Mouse (Mus musculus): ENCODE data around the gene Dpm1. TPM values are rescaled to one million over a fixed set of nuclear protein-coding genes. Genes with fewer than 3 reads are reported as not detected.
A peak's percentile ranks its signal among the peaks of the same experiment; 100 is the strongest.

Gene Dpm1
- polyA plus RNA-seq, 1 experiment, result 155 TPM

- H3K4me1 ChIP-seq, result peaks cover 86% of the 10 kb centered on the region
- no peaks in the 10 kb centered on the region for H3K9me3 ChIP-seq
- H3K4me3 ChIP-seq (replicated peaks), result no peak overlapping the region
- H3K36me3 ChIP-seq (replicated peaks; ENCODE audit: low read length), result no peaks in the 10 kb centered on the region
- peaks cover 37% of the 10 kb centered on the region for H3K27me3 ChIP-seq (replicated peaks)
- TF ChIP-seq GATA1 (IDR thresholded peaks at IDR 0.05; ENCODE audit: borderline replicate concordance, low read length), result no peak
- no peak for TF ChIP-seq FLI1 (IDR thresholded peaks at IDR 0.05; ENCODE audit: low read length)
Observed at GRCm38 (mm10) chr2:168252639-168253292, 22.4 kb upstream of the Dpm1 start.

GRCm38 (mm10) chr2:168250270-168250669 is 19.9 kb upstream of the Dpm1 start:
- Histone ChIP-seq H3K9me3 (no peaks in the 10 kb centered on the region), H3K4me1 (peaks cover 62% of the 10 kb centered on the region), H3K4me3 (replicated peaks) (no peak overlapping the region), H3K36me3 (replicated peaks; ENCODE audit: low read length) (no peaks in the 10 kb centered on the region), H3K27me3 (replicated peaks) (peaks cover 54% of the 10 kb centered on the region)
- no peak for TF ChIP-seq GATA1 (IDR thresholded peaks at IDR 0.05; ENCODE audit: borderline replicate concordance, low read length)
- TF ChIP-seq FLI1 (IDR thresholded peaks at IDR 0.05; ENCODE audit: low read length), result no peak

- no peaks in the 10 kb centered on the region for H3K9me3 ChIP-seq
- no peaks in the 10 kb centered on the region for H3K36me3 ChIP-seq (replicated peaks; ENCODE audit: low read length)
- no peak overlapping the region for H3K4me3 ChIP-seq (replicated peaks)
- TF ChIP-seq FLI1 (IDR thresholded peaks at IDR 0.05; ENCODE audit: low read length) (no peak), GATA1 (IDR thresholded peaks at IDR 0.05; ENCODE audit: borderline replicate concordance, low read length) (no peak)
- H3K27me3 ChIP-seq (replicated peaks), result peaks cover 61% of the 10 kb centered on the region
- H3K4me1 ChIP-seq, result peaks cover 48% of the 10 kb centered on the region
Observed at GRCm38 (mm10) chr2:168248856-168249245, 18.5 kb upstream of the Dpm1 start.

GRCm38 (mm10) chr2:168248167-168248855 is 17.9 kb upstream of the Dpm1 start:
- Histone ChIP-seq H3K27me3 (replicated peaks) (peaks cover 61% of the 10 kb centered on the region), H3K36me3 (replicated peaks; ENCODE audit: low read length) (no peaks in the 10 kb centered on the region), H3K4me3 (replicated peaks) (no peak overlapping the region), H3K4me1 (peaks cover 43% of the 10 kb centered on the region), H3K9me3 (no peaks in the 10 kb centered on the region)
- no peak for TF ChIP-seq FLI1 (IDR thresholded peaks at IDR 0.05; ENCODE audit: low read length)
- no peak for TF ChIP-seq GATA1 (IDR thresholded peaks at IDR 0.05; ENCODE audit: borderline replicate concordance, low read length)

GRCm38 (mm10) chr2:168245571-168245970 is 15.2 kb upstream of the Dpm1 start:
- Histone ChIP-seq H3K4me3 (replicated peaks) (no peak overlapping the region), H3K4me1 (peaks cover 24% of the 10 kb centered on the region), H3K27me3 (replicated peaks) (peaks cover 49% of the 10 kb centered on the region), H3K36me3 (replicated peaks; ENCODE audit: low read length) (no peaks in the 10 kb centered on the region), H3K9me3 (no peaks in the 10 kb centered on the region)
- TF ChIP-seq GATA1 (IDR thresholded peaks at IDR 0.05; ENCODE audit: borderline replicate concordance, low read length), result no peak
- TF ChIP-seq FLI1 (IDR thresholded peaks at IDR 0.05; ENCODE audit: low read length), result no peak

GRCm38 (mm10) chr2:168243278-168243677 is 12.9 kb upstream of the Dpm1 start:
- H3K4me3 ChIP-seq (replicated peaks), result no peak overlapping the region
- H3K27me3 ChIP-seq (replicated peaks), result peaks cover 64% of the 10 kb centered on the region
- TF ChIP-seq FLI1 (IDR thresholded peaks at IDR 0.05; ENCODE audit: low read length) (no peak), GATA1 (IDR thresholded peaks at IDR 0.05; ENCODE audit: borderline replicate concordance, low read length) (no peak)
- peaks cover 15% of the 10 kb centered on the region for H3K9me3 ChIP-seq
- peaks cover 14% of the 10 kb centered on the region for H3K4me1 ChIP-seq
- no peaks in the 10 kb centered on the region for H3K36me3 ChIP-seq (replicated peaks; ENCODE audit: low read length)

GRCm38 (mm10) chr2:168242841-168243240 is 12.4 kb upstream of the Dpm1 start:
- Histone ChIP-seq H3K36me3 (replicated peaks; ENCODE audit: low read length) (no peaks in the 10 kb centered on the region), H3K4me3 (replicated peaks) (no peak overlapping the region), H3K27me3 (replicated peaks) (peaks cover 62% of the 10 kb centered on the region), H3K9me3 (peaks cover 17% of the 10 kb centered on the region), H3K4me1 (peaks cover 11% of the 10 kb centered on the region)
- TF ChIP-seq FLI1 (IDR thresholded peaks at IDR 0.05; ENCODE audit: low read length), result no peak
- no peak for TF ChIP-seq GATA1 (IDR thresholded peaks at IDR 0.05; ENCODE audit: borderline replicate concordance, low read length)

GRCm38 (mm10) chr2:168238335-168238734 is 7.9 kb upstream of the Dpm1 start:
- TF ChIP-seq FLI1 (IDR thresholded peaks at IDR 0.05; ENCODE audit: low read length) (no peak), GATA1 (IDR thresholded peaks at IDR 0.05; ENCODE audit: borderline replicate concordance, low read length) (no peak)
- H3K36me3 ChIP-seq (replicated peaks; ENCODE audit: low read length), result peaks cover 10% of the 10 kb centered on the region
- H3K4me1 ChIP-seq, result peaks cover 17% of the 10 kb centered on the region
- H3K4me3 ChIP-seq (replicated peaks), result no peak overlapping the region
- peaks cover 38% of the 10 kb centered on the region for H3K27me3 ChIP-seq (replicated peaks)
- peaks cover 22% of the 10 kb centered on the region for H3K9me3 ChIP-seq

- no peak for TF ChIP-seq GATA1 (IDR thresholded peaks at IDR 0.05; ENCODE audit: borderline replicate concordance, low read length)
- TF ChIP-seq FLI1 (IDR thresholded peaks at IDR 0.05; ENCODE audit: low read length), result no peak
- H3K9me3 ChIP-seq, result peaks cover 6% of the 10 kb centered on the region
- H3K4me1 ChIP-seq, result peaks cover 35% of the 10 kb centered on the region
- peaks cover 11% of the 10 kb centered on the region for H3K27me3 ChIP-seq (replicated peaks)
- H3K4me3 ChIP-seq (replicated peaks), result no peak overlapping the region
- H3K36me3 ChIP-seq (replicated peaks; ENCODE audit: low read length), result peaks cover 27% of the 10 kb centered on the region
Observed at GRCm38 (mm10) chr2:168233286-168233685, 2.9 kb upstream of the Dpm1 start.

GRCm38 (mm10) chr2:168231471-168231829 is 1.1 kb upstream of the Dpm1 start:
- TF ChIP-seq FLI1 (IDR thresholded peaks at IDR 0.05; ENCODE audit: low read length) (no peak), GATA1 (IDR thresholded peaks at IDR 0.05; ENCODE audit: borderline replicate concordance, low read length) (no peak)
- Histone ChIP-seq H3K27me3 (replicated peaks) (peaks cover 4% of the 10 kb centered on the region), H3K36me3 (replicated peaks; ENCODE audit: low read length) (peaks cover 34% of the 10 kb centered on the region), H3K4me3 (replicated peaks) (peak overlapping the region; percentile 99), H3K9me3 (no peaks in the 10 kb centered on the region), H3K4me1 (peaks cover 52% of the 10 kb centered on the region)

Measured in megakaryocyte, embryonic 14.5 days (primary cell).